Mouse (Mus musculus): ENCODE data around the gene Serpinb9d. TPM values are rescaled to one million over a fixed set of nuclear protein-coding genes. Genes with fewer than 3 reads are reported as not detected.
"Not testable (repeated sequence)": the region's sequence is repeated elsewhere in the genome, so short reads cannot be mapped to it uniquely, and the experiment has no call there.

Gene Serpinb9d
- polyA plus RNA-seq (2017; shearing (Covaris generic)): not detected

GRCm38 (mm10) chr13:33192659-33193058 is at the start of gene Serpinb9d:
Gene Serpinb9d (plus strand): TSS chr13:33192959.
- ATAC-seq: no peak

- ATAC-seq: no peak
Observed at GRCm38 (mm10) chr13:33159642-33160041, 33.1 kb upstream of the Serpinb9d start, which contains the start of gene Serpinb9c. Gene Serpinb9c (minus strand): TSS chr13:33159742.

- ATAC-seq: not testable (repeated sequence)
Observed at GRCm38 (mm10) chr13:33190486-33190885, 2.3 kb upstream of the Serpinb9d start.

GRCm38 (mm10) chr13:33199740-33200139 is 7.0 kb downstream of the Serpinb9d start:
- no peak for ATAC-seq

- not testable (repeated sequence) for ATAC-seq
Observed at GRCm38 (mm10) chr13:33249312-33249711, 56.6 kb downstream of the Serpinb9d start, which contains the start of gene Serpinb9e. Gene Serpinb9e (plus strand): TSS chr13:33249612.

Other genes with a start within 250 kb of the Serpinb9d start
- gene Serpinb6b, start 227.8 kb upstream of the Serpinb9d start, polyA plus RNA-seq (2017; shearing (Covaris generic)): 100 to 1,000 TPM in 1 of 3 experiments, 10 to 100 TPM in 2; 33.0 to 109 (median 34.2) TPM
- 10 to 100 TPM; 21.5 to 47.1 (median 22.1) TPM for gene Serpinb9, start 189.7 kb upstream of the Serpinb9d start, polyA plus RNA-seq (2017; shearing (Covaris generic))
- under 1 TPM in 1 of 3 experiments, not detected in 2; 0.77 TPM for gene Serpinb9b, start 165.5 kb upstream of the Serpinb9d start, polyA plus RNA-seq (2017; shearing (Covaris generic))
- 1 to 10 TPM in 1 of 3 experiments, not detected in 2; 2.6 TPM for gene Serpinb1b, start 114.4 kb upstream of the Serpinb9d start, polyA plus RNA-seq (2017; shearing (Covaris generic))
- not detected for gene Serpinb9c, start 33.2 kb upstream of the Serpinb9d start, polyA plus RNA-seq (2017; shearing (Covaris generic))
- not detected for gene Serpinb9e, start 56.7 kb downstream of the Serpinb9d start, polyA plus RNA-seq (2017; shearing (Covaris generic))
- not detected for gene Serpinb9f, start 131.1 kb downstream of the Serpinb9d start, polyA plus RNA-seq (2017; shearing (Covaris generic))
- not detected for gene Gm11397, start 202.8 kb downstream of the Serpinb9d start, polyA plus RNA-seq (2017; shearing (Covaris generic))

All from inflammation-experienced regulatory T-cells, adult 6 months (primary cell).